Mouse (Mus musculus) 416B (cell line): ENCODE measurements around the gene P4hb.

ENCODE experiments used
- DNase-seq: peaks from one replicate; pipeline ENCODE4 v3.0.0; 2011; ENCODE audit warnings: low read depth

P4hb gene

GRCm38 (mm10) chr11:120510375-120511030 lies 62.5 kb downstream of the P4hb start:
- peak; percentile 78 for DNase-seq
